Mouse (Mus musculus): ENCODE results near the gene Icos.

GRCm38 (mm10) chr1:60945633-60946401 is 31.9 kb upstream of the Icos start:
- TF ChIP-seq ZC3H11A (IDR thresholded peaks at IDR 0.05; ENCODE audit: borderline replicate concordance, low read depth, low read length) = no peak
- no peak for TF ChIP-seq HCFC1 (IDR thresholded peaks at IDR 0.05; ENCODE audit: borderline replicate concordance, insufficient read depth, low read length)
- no peak for TF ChIP-seq CHD2 (IDR thresholded peaks at IDR 0.05; ENCODE audit: low read depth, low read length)
